Mouse (Mus musculus) heart, postnatal 0 days (tissue): ENCODE data around the gene Col12a1. TPM values are rescaled to one million over a fixed set of nuclear protein-coding genes. Genes with fewer than 3 reads are reported as not detected.

Source experiments
- ATAC-seq: fragments of 200-750 bp; cut with Nextera tagmentation; 2 replicates; pipeline ENCODE4 v1.8.0; 2017; ENCODE audit warnings: low read depth, moderate number of reproducible peaks, moderate library complexity; ENCODE audit not compliant: insufficient read depth
- DNase-seq: peaks from one replicate; pipeline ENCODE4 v3.0.0-alpha.2; 2016; ENCODE audit warnings: low spot score
- H3K27ac ChIP-seq: fragments of 300-500 bp; sonication (generic); 2 replicates; pipeline ENCODE4 v1.5.1; 2014; ENCODE audit warnings: low read depth, mild to moderate bottlenecking
- H3K27me3 ChIP-seq: fragments of 300-500 bp; sonication (generic); 2 replicates; pipeline ENCODE4 v1.6.1; 2014; ENCODE audit warnings: low read length, mixed read lengths; ENCODE audit not compliant: control insufficient read depth, insufficient read depth
- H3K36me3 ChIP-seq: fragments of 300-500 bp; sonication (generic); replicated peaks from 2 replicates; pipeline ENCODE4 v1.6.1; 2014; ENCODE audit warnings: low read length, mixed read lengths; ENCODE audit not compliant: control insufficient read depth, insufficient read depth
- H3K4me1 ChIP-seq: fragments of 300-500 bp; sonication (generic); 2 replicates; pipeline ENCODE4 v1.6.1; 2014; ENCODE audit warnings: antibody characterized with exemption; ENCODE audit not compliant: control insufficient read depth, insufficient read depth
- H3K4me2 ChIP-seq: fragments of 300-500 bp; sonication (generic); 2 replicates; pipeline ENCODE4 v1.6.1; 2014; ENCODE audit warnings: low read depth, mild to moderate bottlenecking, low read length, moderate library complexity
- H3K4me3 ChIP-seq: fragments of 300-500 bp; sonication (generic); 2 replicates; pipeline ENCODE4 v1.5.1; 2014; ENCODE audit warnings: low read depth, low read length
- H3K9ac ChIP-seq: fragments of 300-500 bp; sonication (generic); replicated peaks from 2 replicates; pipeline ENCODE4 v1.6.1; 2014; ENCODE audit warnings: low read depth, low read length, mixed read lengths
- H3K9me3 ChIP-seq: fragments of 300-500 bp; sonication (generic); replicated peaks from 2 replicates; pipeline ENCODE4 v1.6.1; 2016; ENCODE audit warnings: low read length; ENCODE audit not compliant: control insufficient read depth
- CTCF ChIP-seq: IDR thresholded peaks from 2 replicates; pipeline ENCODE4 v1.5.1; 2016; ENCODE audit warnings: antibody characterized with exemption, control low read depth, low read depth
- EP300 ChIP-seq: IDR thresholded peaks from 2 replicates; pipeline ENCODE4 v1.6.1; 2016; ENCODE audit warnings: antibody characterized with exemption, low read depth
- WGBS: fragments of 180-500 bp; shearing (Covaris S2); extraction: QIAGEN DNeasy Blood & Tissue Kit; methylation state at CpG from one replicate; pipeline ENCODE4 v1.1.7; 2014; 5-methylcytosine and 5-hydroxymethylcytosine counted together
- polyA plus RNA-seq: library from polyadenylated mRNA; unstranded; fragments of >200 nt; fragmentation: Nextera tagmentation; extraction: Ambion mirVana; gene quantifications from 2 replicates; pipeline ENCODE4 v1.2.1, GENCODE M21; 2015
- total RNA-seq: library from RNA; depleted of rRNA; stranded (reverse); fragments of >200 nt; gene quantifications from 2 replicates; pipeline ENCODE4 v1.2.3, GENCODE M21; 2014; ENCODE audit warnings: low replicate concordance

The Col12a1 gene
- total and polyA plus RNA-seq, 2 experiments from 2014 or later = 5.5 to 36.7 TPM

DNA sequence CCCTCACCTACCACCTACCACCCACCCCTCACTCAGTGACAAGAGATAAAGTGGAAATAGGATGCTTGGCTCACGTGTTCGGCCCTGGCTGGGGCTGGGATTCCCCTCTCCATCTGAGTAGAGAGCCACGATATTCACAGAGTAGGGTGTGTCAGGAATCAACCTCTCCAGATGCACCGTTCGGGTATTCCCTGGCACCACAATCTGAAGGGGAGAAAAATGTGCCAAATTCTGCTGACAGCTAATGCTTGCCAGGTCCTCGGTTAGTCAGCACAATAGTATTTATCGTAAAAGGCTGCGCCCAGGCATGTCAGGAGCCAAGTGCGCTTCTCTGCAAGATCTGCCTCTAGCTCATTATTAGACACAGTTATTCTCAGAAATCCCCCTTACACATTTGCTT, 70.0 kb downstream of the Col12a1 start:
- DNase-seq = peak; percentile 44

GRCm38 (mm10) chr9:79645757-79646156, 72.9 kb downstream of the Col12a1 start:
- Histone ChIP-seq H3K27ac (no peak overlapping the region), H3K36me3 (no peaks in the 10 kb centered on the region), H3K27me3 (no peaks in the 10 kb centered on the region), H3K9ac (no peak overlapping the region), H3K4me1 (0 out of 2 replicates have a peak, but pooled peaks cover 3% of the 10 kb centered on the region), H3K4me3 (no peak overlapping the region), H3K9me3 (no peaks in the 10 kb centered on the region), H3K4me2 (no peak overlapping the region)
- no peak for ATAC-seq
- DNase-seq = no peak
- no peak for TF ChIP-seq CTCF
- no peak for TF ChIP-seq EP300
- WGBS = 49% methylated on average over 3 of the region's 3 CpGs

More for the DNA sequence above, 70.0 kb downstream of the Col12a1 start:
- Histone ChIP-seq H3K4me3 (no peak overlapping the region), H3K27me3 (no peaks in the 10 kb centered on the region), H3K36me3 (no peaks in the 10 kb centered on the region), H3K4me1 (0 out of 2 replicates have a peak, but pooled peaks cover 3% of the 10 kb centered on the region), H3K9me3 (no peaks in the 10 kb centered on the region), H3K9ac (no peak overlapping the region), H3K4me2 (no peak overlapping the region), H3K27ac (no peak overlapping the region)
- peak; percentile 81 for ATAC-seq
- TF ChIP-seq CTCF = no peak
- no peak for TF ChIP-seq EP300
- 31% methylated on average over 9 of the region's 9 CpGs for WGBS

- H3K9me3 ChIP-seq = no peaks in the 10 kb centered on the region
- DNase-seq (no peak), ATAC-seq (no peak)
- H3K4me2 ChIP-seq = no peak overlapping the region
- WGBS = 56% methylated on average over 11 of the region's 11 CpGs
- H3K4me1 ChIP-seq = peaks cover 6% of the 10 kb centered on the region
- TF ChIP-seq EP300 (no peak), CTCF (no peak)
- H3K9ac ChIP-seq = no peak overlapping the region
- H3K27me3 ChIP-seq = no peaks in the 10 kb centered on the region
- H3K27ac ChIP-seq = no peak overlapping the region
- H3K4me3 ChIP-seq = no peak overlapping the region
- H3K36me3 ChIP-seq = no peaks in the 10 kb centered on the region
These were observed 79.1 kb downstream of the Col12a1 start for GRCm38 (mm10) chr9:79639430-79640090.

DNA sequence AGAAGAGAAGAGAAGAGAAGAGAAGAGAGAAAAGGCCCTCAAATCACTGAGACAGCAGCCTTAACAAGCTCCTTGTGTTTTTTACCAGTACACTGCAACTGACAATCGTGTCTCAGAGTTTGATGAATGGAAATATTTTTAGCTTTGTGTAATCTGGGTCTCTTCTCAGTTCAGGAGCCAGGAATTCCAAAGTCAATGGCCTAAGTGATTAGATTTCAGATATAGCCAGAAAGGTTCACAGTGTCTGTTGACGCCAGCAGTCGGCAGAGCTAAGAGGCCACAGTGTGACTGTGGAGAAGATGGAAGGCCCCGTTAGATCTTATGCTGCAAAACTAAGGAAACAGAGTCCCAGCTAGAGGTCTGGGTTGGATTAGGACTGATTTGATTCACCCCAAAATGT, 80.8 kb downstream of the Col12a1 start:
- Histone ChIP-seq H3K36me3 (no peaks in the 10 kb centered on the region), H3K9ac (no peak overlapping the region), H3K4me3 (no peak overlapping the region), H3K4me1 (peaks cover 6% of the 10 kb centered on the region), H3K27me3 (no peaks in the 10 kb centered on the region), H3K4me2 (no peak overlapping the region), H3K27ac (peak overlapping the region; percentile 34; the same call in 1 of the 2 replicates), H3K9me3 (no peaks in the 10 kb centered on the region)
- TF ChIP-seq EP300 (no peak), CTCF (no peak)
- DNase-seq (no peak), ATAC-seq (no peak)
- WGBS = 12% methylated on average over 4 of the region's 4 CpGs

GRCm38 (mm10) chr9:79634076-79634475, 84.6 kb downstream of the Col12a1 start:
- no peak overlapping the region for H3K4me2 ChIP-seq
- H3K36me3 ChIP-seq = no peaks in the 10 kb centered on the region
- H3K27me3 ChIP-seq = no peaks in the 10 kb centered on the region
- TF ChIP-seq EP300 = no peak
- no peak for TF ChIP-seq CTCF
- H3K4me1 ChIP-seq = peaks cover 6% of the 10 kb centered on the region
- 98% methylated on average over 1 of the region's 1 CpGs for WGBS
- no peak overlapping the region for H3K9ac ChIP-seq
- ATAC-seq (no peak), DNase-seq (no peak)
- no peak overlapping the region for H3K27ac ChIP-seq
- H3K4me3 ChIP-seq = no peak overlapping the region
- H3K9me3 ChIP-seq = no peaks in the 10 kb centered on the region

DNA sequence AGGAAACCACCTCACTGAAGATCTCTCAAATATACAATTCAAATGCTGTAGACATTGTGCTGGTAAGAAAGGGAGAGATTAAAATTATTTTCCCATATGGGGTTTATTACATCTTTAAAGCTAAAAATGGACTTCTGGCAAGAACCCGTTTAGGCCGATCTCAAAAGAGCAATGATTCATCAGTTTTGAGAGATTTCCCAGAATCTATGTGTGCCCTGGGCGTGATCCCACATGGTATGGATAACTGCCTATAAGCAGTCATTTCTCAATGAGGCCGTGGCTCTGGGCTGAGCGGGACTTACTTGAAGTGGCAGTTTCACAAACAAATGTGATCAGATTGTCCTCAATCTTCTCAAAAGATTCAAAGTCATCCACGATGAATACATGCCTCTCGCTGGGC, 87.4 kb downstream of the Col12a1 start:
- no peaks in the 10 kb centered on the region for H3K36me3 ChIP-seq
- no peak for ATAC-seq
- TF ChIP-seq CTCF (no peak), EP300 (no peak)
- 83% methylated on average over 7 of the region's 7 CpGs for WGBS
- H3K27me3 ChIP-seq = no peaks in the 10 kb centered on the region
- no peak for DNase-seq
- no peak overlapping the region for H3K4me2 ChIP-seq
- H3K9ac ChIP-seq = no peak overlapping the region
- no peak overlapping the region for H3K4me3 ChIP-seq
- H3K4me1 ChIP-seq = no peaks in the 10 kb centered on the region
- no peak overlapping the region for H3K27ac ChIP-seq
- no peaks in the 10 kb centered on the region for H3K9me3 ChIP-seq
